Mouse (Mus musculus): ENCODE results near the gene Syne2. TPM values are rescaled to one million over a fixed set of nuclear protein-coding genes. Genes with fewer than 3 reads are reported as not detected.

Syne2 gene
- polyA plus RNA-seq, 1 experiment from 2014 or later, result 50.8 TPM

DNA sequence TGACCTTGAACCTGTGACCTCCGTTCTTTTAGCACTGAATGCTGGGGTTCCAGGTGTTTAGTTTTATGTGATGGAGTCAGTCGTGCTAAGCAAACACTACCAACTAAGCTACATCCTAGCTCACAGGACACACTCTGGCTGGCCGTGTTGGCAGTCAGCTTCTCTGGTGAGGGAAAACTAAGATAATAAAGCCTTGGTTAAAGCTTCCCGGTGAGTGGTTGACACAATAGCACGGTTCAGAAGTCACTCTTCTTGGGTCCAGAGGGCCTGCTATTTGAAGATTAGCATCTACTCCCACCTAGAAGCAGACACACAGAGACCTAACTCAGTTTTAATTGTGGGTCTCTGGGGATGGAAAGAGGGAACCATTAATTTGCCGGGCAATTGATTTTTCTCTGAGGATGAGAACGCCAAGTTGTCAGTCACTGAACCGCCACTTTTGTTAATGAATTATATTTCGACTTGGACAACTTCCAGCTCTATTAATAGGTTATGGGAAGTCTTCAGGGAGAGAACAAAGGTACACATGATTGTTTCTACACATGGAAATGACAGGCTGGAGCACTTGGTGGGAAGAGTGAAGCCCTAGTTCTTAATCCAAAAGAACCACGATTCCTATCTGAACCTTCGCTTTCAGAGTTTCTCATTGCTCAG, 21.3 kb downstream of the Syne2 start:
- no peak for ATAC-seq (ENCODE audit: low read depth)
- no peak overlapping the region for H3K4me3 ChIP-seq (ENCODE audit: low read length)
- H3K27me3 ChIP-seq (ENCODE audit: control insufficient read depth, insufficient read depth, low read depth, low read length), result no peaks in the 10 kb centered on the region
- 66% methylated on average over 11 of the region's 11 CpGs for WGBS
- H3K9me3 ChIP-seq (ENCODE audit: control insufficient read depth, low read length), result no peaks in the 10 kb centered on the region
- H3K4me1 ChIP-seq (replicated peaks; ENCODE audit: control insufficient read depth, insufficient read depth, low read length), result peaks cover 16% of the 10 kb centered on the region
- H3K9ac ChIP-seq (ENCODE audit: low read length), result no peak overlapping the region
- H3K36me3 ChIP-seq (ENCODE audit: control insufficient read depth, insufficient read depth, low read length), result no peaks in the 10 kb centered on the region
- H3K27ac ChIP-seq (ENCODE audit: low read length), result no peak overlapping the region
- H3K4me2 ChIP-seq (ENCODE audit: low read depth, low read length), result no peak overlapping the region

GRCm38 (mm10) chr12:75841183-75841582, 23.2 kb downstream of the Syne2 start:
- no peaks in the 10 kb centered on the region for H3K9me3 ChIP-seq (ENCODE audit: control insufficient read depth, low read length)
- H3K27ac ChIP-seq (ENCODE audit: low read length), result no peak overlapping the region
- ATAC-seq (ENCODE audit: low read depth), result no peak
- no peaks in the 10 kb centered on the region for H3K27me3 ChIP-seq (ENCODE audit: control insufficient read depth, insufficient read depth, low read depth, low read length)
- WGBS, result 59% methylated on average over 7 of the region's 7 CpGs
- no peak overlapping the region for H3K4me3 ChIP-seq (ENCODE audit: low read length)
- H3K36me3 ChIP-seq (ENCODE audit: control insufficient read depth, insufficient read depth, low read length), result no peaks in the 10 kb centered on the region
- H3K4me2 ChIP-seq (ENCODE audit: low read depth, low read length), result no peak overlapping the region
- no peak overlapping the region for H3K9ac ChIP-seq (ENCODE audit: low read length)
- H3K4me1 ChIP-seq (replicated peaks; ENCODE audit: control insufficient read depth, insufficient read depth, low read length), result peaks cover 20% of the 10 kb centered on the region

DNA sequence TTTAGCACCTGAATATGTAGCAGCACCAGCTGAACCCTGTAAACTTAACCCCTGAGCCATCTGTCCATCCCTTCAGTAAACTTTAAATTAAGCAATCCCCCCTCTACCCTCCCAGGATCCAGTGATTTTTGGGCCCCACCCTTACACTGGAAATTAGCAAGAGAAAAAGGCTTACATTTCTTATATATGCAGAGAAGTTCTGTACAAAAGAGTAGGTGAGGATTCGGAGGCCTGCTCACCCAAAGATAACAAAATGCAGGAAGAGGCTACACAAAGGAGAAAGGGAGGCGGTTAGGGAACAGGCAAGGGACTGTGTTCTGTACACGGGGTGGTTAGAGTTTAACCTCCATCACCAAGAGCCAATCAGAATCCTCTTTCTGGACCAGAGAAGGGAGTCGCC, 26.4 kb downstream of the Syne2 start:
- Histone ChIP-seq H3K4me2 (ENCODE audit: low read depth, low read length) (no peak overlapping the region), H3K4me3 (ENCODE audit: low read length) (no peak overlapping the region), H3K27me3 (ENCODE audit: control insufficient read depth, insufficient read depth, low read depth, low read length) (no peaks in the 10 kb centered on the region), H3K9me3 (ENCODE audit: control insufficient read depth, low read length) (no peaks in the 10 kb centered on the region), H3K9ac (ENCODE audit: low read length) (no peak overlapping the region), H3K36me3 (ENCODE audit: control insufficient read depth, insufficient read depth, low read length) (no peaks in the 10 kb centered on the region), H3K4me1 (replicated peaks; ENCODE audit: control insufficient read depth, insufficient read depth, low read length) (peaks cover 9% of the 10 kb centered on the region), H3K27ac (ENCODE audit: low read length) (no peak overlapping the region)
- WGBS, result 66% methylated on average over 4 of the region's 4 CpGs
- no peak for ATAC-seq (ENCODE audit: low read depth)

GRCm38 (mm10) chr12:75845070-75845469, 27.1 kb downstream of the Syne2 start:
- no peaks in the 10 kb centered on the region for H3K36me3 ChIP-seq (ENCODE audit: control insufficient read depth, insufficient read depth, low read length)
- H3K27me3 ChIP-seq (ENCODE audit: control insufficient read depth, insufficient read depth, low read depth, low read length), result no peaks in the 10 kb centered on the region
- no peak overlapping the region for H3K4me2 ChIP-seq (ENCODE audit: low read depth, low read length)
- no peaks in the 10 kb centered on the region for H3K9me3 ChIP-seq (ENCODE audit: control insufficient read depth, low read length)
- H3K27ac ChIP-seq (ENCODE audit: low read length), result no peak overlapping the region
- no peak overlapping the region for H3K9ac ChIP-seq (ENCODE audit: low read length)
- ATAC-seq (ENCODE audit: low read depth), result peak; percentile 61; the same call in 1 of the 2 replicates
- 29% methylated on average over 9 of the region's 9 CpGs for WGBS
- no peak overlapping the region for H3K4me3 ChIP-seq (ENCODE audit: low read length)
- peaks cover 9% of the 10 kb centered on the region for H3K4me1 ChIP-seq (replicated peaks; ENCODE audit: control insufficient read depth, insufficient read depth, low read length)

GRCm38 (mm10) chr12:75846513-75846912, 28.6 kb downstream of the Syne2 start:
- H3K27ac ChIP-seq (ENCODE audit: low read length), result no peak overlapping the region

GRCm38 (mm10) chr12:75850205-75850604, 32.3 kb downstream of the Syne2 start:
- Histone ChIP-seq H3K9ac (ENCODE audit: low read length) (no peak overlapping the region), H3K9me3 (ENCODE audit: control insufficient read depth, low read length) (no peaks in the 10 kb centered on the region), H3K4me1 (replicated peaks; ENCODE audit: control insufficient read depth, insufficient read depth, low read length) (peaks cover 26% of the 10 kb centered on the region), H3K36me3 (ENCODE audit: control insufficient read depth, insufficient read depth, low read length) (no peaks in the 10 kb centered on the region), H3K27me3 (ENCODE audit: control insufficient read depth, insufficient read depth, low read depth, low read length) (no peaks in the 10 kb centered on the region), H3K4me2 (ENCODE audit: low read depth, low read length) (no peak overlapping the region), H3K4me3 (ENCODE audit: low read length) (no peak overlapping the region), H3K27ac (ENCODE audit: low read length) (no peak overlapping the region)
- no peak for ATAC-seq (ENCODE audit: low read depth)
- 46% methylated on average over 3 of the region's 3 CpGs for WGBS

More at GRCm38 (mm10) chr12:75846513-75846912, 28.6 kb downstream of the Syne2 start:
- no peaks in the 10 kb centered on the region for H3K9me3 ChIP-seq (ENCODE audit: control insufficient read depth, low read length)
- H3K4me1 ChIP-seq (replicated peaks; ENCODE audit: control insufficient read depth, insufficient read depth, low read length), result peaks cover 9% of the 10 kb centered on the region
- no peak overlapping the region for H3K9ac ChIP-seq (ENCODE audit: low read length)
- no peak overlapping the region for H3K4me3 ChIP-seq (ENCODE audit: low read length)
- H3K27me3 ChIP-seq (ENCODE audit: control insufficient read depth, insufficient read depth, low read depth, low read length), result no peaks in the 10 kb centered on the region
- no peaks in the 10 kb centered on the region for H3K36me3 ChIP-seq (ENCODE audit: control insufficient read depth, insufficient read depth, low read length)
- no peak overlapping the region for H3K4me2 ChIP-seq (ENCODE audit: low read depth, low read length)
- 75% methylated on average over 12 of the region's 12 CpGs for WGBS
- ATAC-seq (ENCODE audit: low read depth), result no peak

- no peaks in the 10 kb centered on the region for H3K36me3 ChIP-seq (ENCODE audit: control insufficient read depth, insufficient read depth, low read length)
- H3K9ac ChIP-seq (ENCODE audit: low read length), result no peak overlapping the region
- whole genome bisulfite sequencing, result 76% methylated on average over 8 of the region's 8 CpGs
- H3K4me1 ChIP-seq (replicated peaks; ENCODE audit: control insufficient read depth, insufficient read depth, low read length), result peaks cover 26% of the 10 kb centered on the region
- no peak overlapping the region for H3K27ac ChIP-seq (ENCODE audit: low read length)
- ATAC-seq (ENCODE audit: low read depth), result no peak
- H3K4me3 ChIP-seq (ENCODE audit: low read length), result no peak overlapping the region
- H3K9me3 ChIP-seq (ENCODE audit: control insufficient read depth, low read length), result no peaks in the 10 kb centered on the region
- H3K4me2 ChIP-seq (ENCODE audit: low read depth, low read length), result no peak overlapping the region
- H3K27me3 ChIP-seq (ENCODE audit: control insufficient read depth, insufficient read depth, low read depth, low read length), result no peaks in the 10 kb centered on the region
Measured at GRCm38 (mm10) chr12:75851481-75851880, 33.5 kb downstream of the Syne2 start.

DNA sequence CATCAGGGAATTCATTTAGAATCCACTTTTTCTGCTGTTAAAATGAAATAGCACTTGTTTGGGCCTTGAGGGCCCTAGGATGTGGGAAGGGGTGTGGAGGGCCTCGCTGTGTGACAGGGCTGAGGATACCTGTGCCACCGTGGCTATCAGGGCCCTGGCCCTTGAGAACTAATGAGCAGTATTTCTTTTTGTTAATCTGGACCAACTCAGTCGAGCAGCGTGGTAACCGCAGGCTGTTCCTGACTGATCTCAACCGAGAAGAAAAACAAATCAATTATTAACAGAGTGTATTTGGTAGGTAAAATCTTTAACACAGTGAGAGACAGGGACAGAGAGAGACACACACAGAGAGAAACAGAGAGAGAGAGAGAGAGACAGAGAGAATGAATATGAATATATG, 34.5 kb downstream of the Syne2 start:
- no peak for ATAC-seq (ENCODE audit: low read depth)
- H3K27ac ChIP-seq (ENCODE audit: low read length), result no peak overlapping the region
- no peak overlapping the region for H3K9ac ChIP-seq (ENCODE audit: low read length)
- no peak overlapping the region for H3K4me3 ChIP-seq (ENCODE audit: low read length)
- 39% methylated on average over 6 of the region's 6 CpGs for WGBS
- H3K4me1 ChIP-seq (replicated peaks; ENCODE audit: control insufficient read depth, insufficient read depth, low read length), result peaks cover 26% of the 10 kb centered on the region
- H3K36me3 ChIP-seq (ENCODE audit: control insufficient read depth, insufficient read depth, low read length), result no peaks in the 10 kb centered on the region
- no peaks in the 10 kb centered on the region for H3K27me3 ChIP-seq (ENCODE audit: control insufficient read depth, insufficient read depth, low read depth, low read length)
- H3K9me3 ChIP-seq (ENCODE audit: control insufficient read depth, low read length), result no peaks in the 10 kb centered on the region
- no peak overlapping the region for H3K4me2 ChIP-seq (ENCODE audit: low read depth, low read length)

- Histone ChIP-seq H3K9me3 (ENCODE audit: control insufficient read depth, low read length) (no peaks in the 10 kb centered on the region), H3K4me3 (ENCODE audit: low read length) (peak overlapping the region; percentile 27), H3K4me2 (ENCODE audit: low read depth, low read length) (peak overlapping the region; percentile 55), H3K27me3 (ENCODE audit: control insufficient read depth, insufficient read depth, low read depth, low read length) (no peaks in the 10 kb centered on the region), H3K9ac (ENCODE audit: low read length) (peak overlapping the region; percentile 48), H3K36me3 (ENCODE audit: control insufficient read depth, insufficient read depth, low read length) (no peaks in the 10 kb centered on the region), H3K4me1 (replicated peaks; ENCODE audit: control insufficient read depth, insufficient read depth, low read length) (peaks cover 26% of the 10 kb centered on the region), H3K27ac (ENCODE audit: low read length) (peak overlapping the region; percentile 87)
- peak; percentile 61 for ATAC-seq (ENCODE audit: low read depth)
- 7% methylated on average over 8 of the region's 8 CpGs for WGBS
Measured at GRCm38 (mm10) chr12:75853559-75853958, 35.6 kb downstream of the Syne2 start.
